Mouse (Mus musculus) T-cell, adult 66 days (primary cell): Measurements from ENCODE around the gene Mxra7. TPM values are rescaled to one million over a fixed set of nuclear protein-coding genes. Genes with fewer than 3 reads are reported as not detected.

Source experiments
- total RNA-seq, 2 experiments: library from RNA; stranded (reverse); gene quantifications; 3 replicates in 1 of 2; 4 replicates in 1 of 2; pipeline ENCODE4 v1.2.4; 2023

The Mxra7 gene
- total RNA-seq: not detected

GRCm38 (mm10) chr11:116827534-116828165, at the start of gene Mxra7:
Mxra7 (minus strand) TSS chr11:116828046.

GRCm38 (mm10) chr11:116852891-116853511, 25.2 kb upstream of the Mxra7 start, which contains the start of gene Srsf2:
Srsf2 (minus strand) TSS chr11:116853094.

GRCm38 (mm10) chr11:116852291-116852890, 24.5 kb upstream of the Mxra7 start, which contains the start of gene Mfsd11:
Mfsd11 (plus strand) TSS chr11:116852440.

GRCm38 (mm10) chr11:116843261-116844233, 15.7 kb upstream of the Mxra7 start, which contains the start of the genes Mettl23 and Jmjd6:
Mettl23 (plus strand) TSS chr11:116843278.
Jmjd6 (minus strand) TSS chr11:116843449.

GRCm38 (mm10) chr11:116775407-116775806, 52.4 kb downstream of the Mxra7 start, which contains the start of gene St6galnac1:
St6galnac1 (minus strand) TSS chr11:116775507.

Other genes with a start within 250 kb of the Mxra7 start
- 10 to 100 TPM; 21.5 to 22.2 TPM for gene Ube2o, start 246.6 kb downstream of the Mxra7 start, total RNA-seq
- not detected for gene Aanat, start 241.6 kb downstream of the Mxra7 start, total RNA-seq
- gene Rhbdf2, start 201.0 kb downstream of the Mxra7 start, total RNA-seq: 10 to 100 TPM; 14.4 to 15.2 TPM
- gene Prcd, start 174.5 kb downstream of the Mxra7 start, total RNA-seq: not detected
- gene Cygb, start 173.7 kb downstream of the Mxra7 start, total RNA-seq: not detected
- not detected for gene St6galnac1, start 52.5 kb downstream of the Mxra7 start, total RNA-seq
- gene Mettl23, start 15.2 kb upstream of the Mxra7 start, total RNA-seq: 10 to 100 TPM; 59.0 to 62.8 TPM
- gene Jmjd6, start 15.4 kb upstream of the Mxra7 start, total RNA-seq: 10 to 100 TPM; 55.1 to 76.1 TPM
- 10 to 100 TPM; 11.3 to 21.4 TPM for gene Mfsd11, start 24.4 kb upstream of the Mxra7 start, total RNA-seq
- gene Srsf2, start 25.0 kb upstream of the Mxra7 start, total RNA-seq: 100 to 1,000 TPM; 398 to 402 TPM
- gene Mgat5b, start 90.8 kb upstream of the Mxra7 start, total RNA-seq: not detected